Mouse (Mus musculus): Measurements from ENCODE around the gene Grap2.

The Grap2 gene

GRCm38 (mm10) chr15:80682343-80682742, 109.9 kb downstream of the Grap2 start:
- DNase-seq (ENCODE audit: low read depth, low spot score), result no peak

GRCm38 (mm10) chr15:80683151-80683550, 110.8 kb downstream of the Grap2 start:
- DNase-seq (ENCODE audit: low read depth, low spot score), result no peak

GRCm38 (mm10) chr15:80683990-80684389, 111.6 kb downstream of the Grap2 start:
- no peak for DNase-seq (ENCODE audit: low read depth, low spot score)

GRCm38 (mm10) chr15:80684786-80685602, 112.6 kb downstream of the Grap2 start:
- DNase-seq (ENCODE audit: low read depth, low spot score), result no peak

- DNase-seq (ENCODE audit: low read depth, low spot score), result no peak
These were observed 113.2 kb downstream of the Grap2 start for GRCm38 (mm10) chr15:80685603-80685895.

- no peak for DNase-seq (ENCODE audit: low read depth, low spot score)
These were observed 116.1 kb downstream of the Grap2 start for GRCm38 (mm10) chr15:80688536-80688935.

GRCm38 (mm10) chr15:80693492-80693891, 121.1 kb downstream of the Grap2 start:
- DNase-seq (ENCODE audit: low read depth, low spot score), result no peak

GRCm38 (mm10) chr15:80694125-80694910, 121.9 kb downstream of the Grap2 start:
- DNase-seq (ENCODE audit: low read depth, low spot score), result no peak

- no peak for DNase-seq (ENCODE audit: low read depth, low spot score)
These were observed 125.2 kb downstream of the Grap2 start for GRCm38 (mm10) chr15:80697564-80697963.

GRCm38 (mm10) chr15:80701481-80702257, 129.3 kb downstream of the Grap2 start:
- DNase-seq (ENCODE audit: low read depth, low spot score), result no peak

Data from WW6 (cell line).